Mouse (Mus musculus): ENCODE results near the gene Srgap2.

Srgap2 gene

DNA sequence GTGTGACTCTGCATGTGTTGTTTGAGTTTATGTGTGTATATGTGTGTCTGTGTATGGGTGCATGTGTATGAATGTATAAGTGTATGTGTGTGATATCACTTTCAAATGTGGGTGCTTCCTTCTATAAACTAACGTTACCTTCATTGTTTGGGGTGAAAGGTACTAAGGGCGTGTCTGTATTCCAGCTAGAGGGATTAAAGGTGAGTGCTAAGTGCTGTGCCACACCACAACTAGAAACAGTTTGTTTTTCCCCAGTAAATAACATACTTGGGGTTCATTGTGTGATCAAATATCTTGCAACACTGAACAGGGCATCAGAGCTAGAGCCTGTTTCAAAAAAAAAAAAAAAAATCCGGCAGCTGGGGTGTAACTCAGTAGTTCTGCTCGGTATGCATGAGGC lies 245.4 kb downstream of the Srgap2 start:
- TF ChIP-seq GATA4 (IDR thresholded peaks at IDR 0.05; ENCODE audit: insufficient replicate concordance, low read length), result no peak

DNA sequence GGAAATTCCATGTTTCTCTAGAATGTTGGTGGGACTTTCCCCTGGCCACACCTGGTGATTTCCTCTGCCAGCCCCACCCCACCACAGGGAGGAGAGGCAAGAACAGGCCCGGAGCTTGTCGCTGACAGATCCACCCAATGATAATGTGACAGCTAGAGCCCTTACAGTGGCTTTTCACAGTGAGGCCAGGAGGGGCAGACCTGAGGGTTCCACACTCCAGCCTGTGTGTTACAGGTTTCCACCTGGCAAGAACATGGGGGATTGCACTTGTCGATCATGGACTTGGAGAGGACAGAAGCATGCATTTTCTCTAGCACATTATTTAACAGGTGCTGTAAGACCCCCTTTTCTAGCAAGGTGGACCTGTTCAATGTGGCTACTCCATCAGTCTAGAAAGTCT lies 246.9 kb downstream of the Srgap2 start:
- TF ChIP-seq GATA4 (IDR thresholded peaks at IDR 0.05; ENCODE audit: insufficient replicate concordance, low read length), result no peak

DNA sequence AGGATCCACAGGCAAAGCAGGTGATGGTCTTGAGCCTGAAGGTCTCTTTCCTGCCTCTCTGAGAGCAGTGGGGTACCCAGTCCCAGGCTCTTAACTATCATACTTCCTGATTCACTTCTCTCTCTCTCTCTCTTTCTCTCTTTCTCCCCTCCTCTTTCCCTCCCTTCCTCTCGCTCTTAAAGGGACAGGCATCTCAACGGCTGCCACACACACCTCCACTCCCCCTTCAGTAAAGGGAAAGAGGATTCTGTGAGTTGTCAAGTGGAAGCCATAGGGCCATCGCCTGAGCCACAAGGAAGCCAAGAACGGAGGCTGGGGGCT lies 247.7 kb downstream of the Srgap2 start, which contains the start of gene Ikbke:
Gene Ikbke (minus strand): TSS at position 151 of the 321 bp plus-strand sequence.
- no peak for TF ChIP-seq GATA4 (IDR thresholded peaks at IDR 0.05; ENCODE audit: insufficient replicate concordance, low read length)

DNA sequence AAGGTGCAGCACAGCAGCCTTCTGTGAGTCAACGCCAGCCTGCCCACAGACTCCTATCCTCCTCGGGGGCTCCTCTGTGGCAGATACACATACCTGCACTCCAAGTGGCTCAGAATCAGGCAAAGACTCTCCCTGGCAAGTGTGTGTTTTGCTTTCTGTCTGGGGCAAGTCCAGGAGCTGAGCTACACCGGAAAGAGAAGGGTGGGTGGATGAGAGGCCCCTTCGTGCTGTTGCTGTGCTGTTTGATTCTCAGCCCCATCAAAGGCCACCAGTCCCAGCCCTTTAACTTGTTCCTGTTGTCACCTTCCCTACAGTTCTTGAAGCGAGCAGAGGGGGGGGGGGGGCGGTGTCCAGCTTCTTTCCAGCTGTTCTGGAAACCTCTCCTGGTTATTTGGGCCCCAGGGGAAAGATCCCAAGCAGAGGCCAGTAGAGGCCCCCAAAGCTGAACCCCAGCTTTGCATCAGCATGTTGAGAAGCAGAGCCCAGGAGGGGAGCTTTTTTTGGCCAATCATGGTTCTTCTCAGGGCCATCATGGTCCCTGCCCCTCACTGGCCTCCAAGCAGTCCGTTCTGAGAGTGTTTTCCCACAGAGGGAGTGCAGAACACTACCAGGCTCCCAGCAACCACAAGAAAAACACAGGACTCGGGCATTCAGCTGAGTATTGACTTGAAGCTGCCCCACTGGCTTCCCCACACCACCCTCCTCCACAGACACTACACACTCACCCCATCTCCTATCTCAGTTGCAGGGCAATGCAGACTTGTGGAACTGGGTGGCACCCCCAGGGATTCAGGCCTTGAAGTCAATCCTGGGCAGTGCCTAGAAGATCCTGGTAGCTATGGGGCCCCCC lies 248.3 kb downstream of the Srgap2 start:
- TF ChIP-seq GATA4 (IDR thresholded peaks at IDR 0.05; ENCODE audit: insufficient replicate concordance, low read length), result no peak

DNA sequence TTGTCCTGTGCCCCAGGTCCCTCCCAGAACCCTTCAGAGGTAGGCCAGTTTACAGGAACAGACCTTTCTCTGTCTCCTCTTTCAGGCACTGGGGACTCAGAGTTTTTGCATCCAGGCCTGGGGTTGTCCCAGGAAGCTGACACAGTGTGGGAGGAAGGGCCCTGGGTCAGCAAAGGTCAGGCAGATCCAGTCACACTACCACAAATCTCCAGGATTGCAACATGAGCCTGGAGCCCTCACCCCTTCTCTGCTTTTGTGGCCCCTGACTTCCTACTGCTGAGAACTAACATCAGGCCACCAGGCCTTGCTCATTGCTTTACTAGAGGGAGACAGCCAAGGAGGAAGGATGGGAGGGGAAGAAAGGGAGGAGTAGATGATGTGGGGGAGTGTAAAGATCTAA lies 250.3 kb downstream of the Srgap2 start:
- TF ChIP-seq GATA4 (IDR thresholded peaks at IDR 0.05; ENCODE audit: insufficient replicate concordance, low read length), result no peak

DNA sequence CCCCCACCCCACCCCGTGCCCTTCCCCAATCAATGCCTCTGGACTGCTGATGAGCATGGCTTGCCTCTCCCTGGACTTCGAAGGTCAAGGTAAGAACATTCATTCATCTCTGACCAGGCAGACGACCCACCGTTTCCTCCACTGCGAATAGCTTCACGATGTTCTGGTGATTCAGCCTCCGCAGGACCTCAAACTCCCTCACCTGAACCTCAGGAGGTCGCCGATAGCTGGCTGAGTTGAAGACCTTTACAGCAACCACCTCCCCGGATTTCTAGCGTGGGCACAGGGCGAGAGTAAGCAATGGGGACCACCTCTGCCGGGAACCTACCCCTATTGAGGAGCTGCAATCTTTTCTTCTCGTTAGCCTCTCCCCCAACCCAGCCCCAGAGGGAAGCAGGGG lies 251.6 kb downstream of the Srgap2 start:
- TF ChIP-seq GATA4 (IDR thresholded peaks at IDR 0.05; ENCODE audit: insufficient replicate concordance, low read length), result no peak

DNA sequence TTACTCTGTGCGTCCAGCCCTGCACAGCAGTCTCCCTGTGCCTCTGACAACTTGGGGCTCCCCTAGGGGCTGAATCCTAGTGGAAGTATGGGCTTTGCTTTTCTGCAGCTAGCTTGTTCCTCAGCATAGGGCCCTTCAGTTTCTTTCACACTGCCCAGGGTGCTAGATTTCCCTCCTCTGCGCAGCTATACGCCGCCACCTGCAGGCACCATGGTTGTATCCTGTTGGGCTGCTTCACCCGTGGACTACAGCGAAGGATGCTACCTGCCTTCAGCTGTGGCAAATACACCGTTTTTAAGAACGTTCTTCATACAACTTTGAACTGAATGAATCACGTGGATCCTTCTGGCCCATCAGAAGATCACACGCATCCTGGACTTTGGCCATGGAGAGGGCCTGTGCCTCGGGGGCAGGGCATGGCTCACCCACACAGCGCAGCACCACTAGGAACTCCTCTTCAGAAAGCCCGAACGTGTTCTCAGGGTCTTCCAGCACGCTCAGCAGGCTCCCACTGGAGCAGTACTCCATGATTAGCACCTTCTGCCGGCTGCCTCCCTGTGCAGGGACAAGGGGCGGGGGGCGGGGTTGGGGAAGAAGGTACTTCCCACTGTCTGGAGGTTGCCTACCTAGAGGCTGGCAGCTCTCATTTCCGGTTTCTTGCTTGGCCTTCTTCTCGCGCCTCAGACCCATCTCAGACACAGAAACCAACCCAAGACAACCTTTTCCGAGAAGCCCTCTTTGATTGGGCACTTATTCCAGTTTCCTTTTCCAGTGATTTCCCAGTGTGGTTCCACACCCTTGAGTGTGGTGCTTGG lies 252.2 kb downstream of the Srgap2 start:
- no peak for TF ChIP-seq GATA4 (IDR thresholded peaks at IDR 0.05; ENCODE audit: insufficient replicate concordance, low read length)

DNA sequence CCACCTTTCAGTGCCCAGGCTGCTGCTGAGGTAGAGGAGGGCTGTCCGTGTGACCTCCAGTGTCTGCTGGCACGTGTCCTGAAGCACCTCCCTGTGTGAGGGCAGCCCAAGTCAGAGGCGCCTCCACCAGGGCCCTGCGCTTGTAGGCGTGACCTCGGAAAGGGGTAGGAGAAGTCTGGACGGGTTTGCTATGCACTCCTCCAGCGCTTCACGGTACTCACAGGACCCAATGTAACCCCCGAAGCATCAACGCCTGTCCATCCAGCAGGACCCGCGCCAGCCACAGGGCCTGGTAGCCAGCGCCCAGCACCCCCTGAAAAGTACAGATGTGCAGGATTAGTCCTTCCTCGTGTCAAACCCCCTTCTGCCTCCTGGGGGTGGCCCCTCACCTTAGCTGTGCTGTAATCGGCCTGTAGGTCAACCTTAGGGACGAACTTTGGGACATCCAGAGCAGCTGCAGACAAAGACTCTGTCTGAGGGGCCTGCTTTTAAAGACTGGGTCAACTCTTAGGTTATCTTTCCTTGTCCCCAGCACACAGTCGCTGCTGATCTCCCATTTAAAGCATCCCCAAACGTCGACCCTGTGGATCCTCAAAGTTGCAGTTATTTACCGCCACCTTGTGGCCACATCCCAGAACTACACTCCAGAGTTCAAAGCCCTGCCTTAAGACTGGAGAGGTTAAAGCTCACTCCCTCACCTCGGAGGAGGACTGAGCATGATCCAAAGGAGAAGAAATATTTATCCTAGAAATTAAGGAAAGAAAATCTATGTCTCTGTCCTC lies 257.2 kb downstream of the Srgap2 start:
- TF ChIP-seq GATA4 (IDR thresholded peaks at IDR 0.05; ENCODE audit: insufficient replicate concordance, low read length), result no peak

DNA sequence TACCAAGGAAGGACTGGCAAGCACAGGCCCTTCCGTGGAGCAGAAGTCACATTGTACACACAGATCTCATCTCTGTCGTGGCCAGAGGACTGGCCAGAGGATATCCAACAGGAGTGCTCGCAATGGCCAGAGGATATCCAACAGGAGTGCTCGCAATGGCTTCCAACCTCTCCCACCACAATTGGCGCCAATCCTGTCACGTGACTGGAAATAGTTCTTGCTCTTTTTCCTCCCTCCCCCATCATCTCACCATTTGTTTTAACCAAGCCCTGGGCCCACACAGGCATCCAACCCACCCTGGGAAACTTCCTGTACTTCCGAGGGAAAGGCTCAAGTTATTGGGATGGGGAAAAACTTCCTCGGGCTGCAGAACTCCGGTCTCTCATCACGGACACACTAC lies 258.4 kb downstream of the Srgap2 start:
- no peak for TF ChIP-seq GATA4 (IDR thresholded peaks at IDR 0.05; ENCODE audit: insufficient replicate concordance, low read length)

DNA sequence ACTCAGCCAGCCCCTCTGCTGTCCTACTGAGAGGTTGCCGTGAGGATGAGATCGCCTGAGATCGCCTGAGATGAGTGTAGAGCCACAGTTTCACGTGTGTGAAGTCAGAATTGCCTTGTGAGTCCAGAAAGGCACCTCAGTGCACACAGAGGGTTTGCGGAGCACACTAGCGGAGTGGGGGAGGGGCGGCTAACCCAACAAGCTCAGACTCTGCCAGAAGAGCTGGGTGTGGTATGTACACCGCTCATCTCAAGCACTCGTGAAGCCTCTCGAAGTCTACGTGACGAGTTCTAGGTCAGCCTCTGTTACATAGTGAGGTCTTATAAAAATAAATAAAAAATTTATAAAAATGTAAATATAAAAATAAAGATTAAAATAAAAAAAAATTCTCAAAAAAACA lies 263.2 kb downstream of the Srgap2 start:
- no peak for TF ChIP-seq GATA4 (IDR thresholded peaks at IDR 0.05; ENCODE audit: insufficient replicate concordance, low read length)

DNA sequence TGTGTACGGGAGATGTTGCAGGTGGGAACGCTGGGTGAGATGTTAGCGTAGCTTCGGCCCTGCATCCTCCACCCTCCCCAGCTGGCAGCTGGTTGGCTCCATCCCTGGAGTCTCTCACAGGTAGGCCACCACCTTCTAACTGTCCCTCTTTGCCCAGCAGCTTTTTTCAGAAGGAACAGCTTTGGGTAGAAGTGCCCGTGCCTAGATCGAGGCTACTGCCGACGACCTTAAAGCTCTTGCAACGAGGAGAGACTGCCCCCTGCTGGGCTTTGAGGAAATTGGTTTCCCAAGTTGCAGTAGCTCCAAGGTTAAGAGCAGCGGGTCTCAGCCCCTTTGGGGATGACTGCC lies 266.9 kb downstream of the Srgap2 start:
- TF ChIP-seq GATA4 (IDR thresholded peaks at IDR 0.05; ENCODE audit: insufficient replicate concordance, low read length), result no peak

DNA sequence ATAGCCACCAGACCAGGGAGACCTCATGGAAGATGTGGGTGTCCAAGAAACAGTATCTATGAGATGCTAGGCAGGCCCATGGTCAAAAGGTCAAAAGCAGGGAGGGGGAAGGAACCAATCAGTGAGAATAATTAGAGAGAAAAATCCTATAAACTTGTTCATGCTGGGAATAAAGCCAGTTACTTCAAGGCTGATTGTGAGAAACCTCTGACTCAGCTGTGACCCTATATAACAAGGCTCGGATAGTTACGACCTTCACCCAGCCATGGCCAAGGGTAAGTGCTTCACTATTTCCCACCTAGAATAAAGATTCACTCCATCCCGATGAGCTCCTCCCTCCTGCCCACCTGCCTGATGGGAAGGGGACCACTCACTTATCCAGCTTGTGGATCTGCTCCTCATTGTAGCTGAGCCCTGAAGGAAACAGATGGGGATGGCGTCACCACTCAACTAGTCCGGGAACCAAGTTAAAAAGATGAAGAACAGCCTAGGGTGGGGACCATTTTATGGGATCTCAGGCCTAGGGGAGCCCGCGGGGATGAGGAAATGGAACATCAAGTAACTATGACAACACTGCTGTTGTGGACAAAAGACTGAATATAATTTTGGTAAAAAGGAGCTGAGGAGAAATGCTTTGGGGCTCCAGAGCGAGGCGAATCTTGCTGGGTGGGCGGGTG lies 267.4 kb downstream of the Srgap2 start:
- TF ChIP-seq GATA4 (IDR thresholded peaks at IDR 0.05; ENCODE audit: insufficient replicate concordance, low read length), result no peak

DNA sequence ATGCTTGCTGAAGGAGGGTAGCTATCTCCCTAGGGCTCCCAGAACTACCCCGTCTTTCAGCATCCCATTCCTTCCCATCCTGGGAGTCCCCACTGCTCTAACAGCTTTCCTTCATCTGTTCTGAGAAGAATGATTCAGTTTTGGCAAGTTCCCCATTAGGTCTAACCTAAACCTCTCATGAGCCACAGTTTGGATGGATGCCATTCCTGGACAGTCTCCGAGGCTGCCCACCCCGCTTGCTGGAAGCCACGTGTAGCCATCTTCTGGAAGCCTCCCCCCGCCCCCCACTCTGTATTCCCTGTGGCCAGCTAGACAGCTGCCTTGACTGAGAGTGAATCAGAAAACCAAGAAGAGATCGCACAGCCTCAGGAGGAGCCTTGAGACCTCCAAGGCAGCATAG lies 269.9 kb downstream of the Srgap2 start:
- TF ChIP-seq GATA4 (IDR thresholded peaks at IDR 0.05; ENCODE audit: insufficient replicate concordance, low read length), result no peak

DNA sequence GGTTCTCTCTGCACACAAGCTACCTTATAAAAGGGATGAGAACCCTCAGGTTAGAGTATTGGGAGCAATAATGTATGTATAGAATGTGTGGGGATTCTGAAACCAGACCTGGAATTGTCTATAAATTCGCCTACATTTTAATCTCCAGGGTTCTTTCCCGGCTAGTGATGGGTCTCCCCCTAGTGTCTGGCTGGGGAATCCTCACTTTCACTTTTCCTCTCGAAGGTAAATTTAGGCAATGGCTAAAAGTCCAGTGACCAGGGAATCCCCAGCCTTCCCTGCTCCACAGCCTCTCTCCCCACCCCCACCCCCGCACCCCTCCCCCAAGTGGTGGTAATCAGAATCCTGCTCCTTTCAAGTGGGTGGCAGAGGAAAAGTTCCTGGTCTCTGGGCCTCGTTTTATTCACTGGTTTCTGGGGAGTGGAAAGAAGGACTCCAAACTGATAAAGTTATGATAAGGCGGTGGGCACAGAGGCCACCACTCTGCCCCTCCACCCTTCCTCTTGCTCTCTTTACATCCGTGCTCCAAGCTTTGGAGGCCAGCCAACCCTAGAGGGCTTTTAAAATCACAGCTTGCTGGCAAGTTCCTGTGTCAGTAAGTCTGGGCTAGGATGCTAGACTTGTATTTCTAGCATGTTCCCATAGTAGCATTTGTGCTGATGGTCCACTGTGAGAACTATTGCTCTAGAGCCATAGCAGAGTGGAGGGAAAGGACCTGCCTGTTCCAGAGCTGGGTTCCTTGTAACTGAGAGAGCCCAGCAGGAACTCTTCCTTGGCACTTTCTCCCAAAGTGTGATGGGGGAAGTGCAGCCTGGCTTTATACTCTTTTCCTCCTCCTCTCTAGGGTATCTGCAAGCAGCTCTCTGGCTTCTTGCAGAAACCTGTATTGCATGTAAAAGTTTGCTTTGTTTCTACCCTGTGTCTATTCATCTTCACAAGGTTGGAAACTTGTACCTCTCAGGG lies 280.4 kb downstream of the Srgap2 start:
- TF ChIP-seq GATA4 (IDR thresholded peaks at IDR 0.05; ENCODE audit: insufficient replicate concordance, low read length), result no peak; the same call in 1 of the 2 replicates

All from liver, adult (tissue).